Mouse (Mus musculus): ENCODE measurements around the gene Krtap12-1. TPM values are rescaled to one million over a fixed set of nuclear protein-coding genes. Genes with fewer than 3 reads are reported as not detected.
"Not testable (repeated sequence)": the region's sequence is repeated elsewhere in the genome, so short reads cannot be mapped to it uniquely, and the experiment has no call there.

The Krtap12-1 gene
- not detected in 2 replicates for polyA plus RNA-seq (2016; fragmentation: Nextera tagmentation; extraction: Ambion mirVana)

GRCm38 (mm10) chr10:77720299-77720698, at the start of gene Krtap12-1:
Gene Krtap12-1, plus strand, starts transcription at chr10:77720599.
- 83% methylated on average over 1 of the region's 1 CpGs for WGBS
- not testable (repeated sequence) for ATAC-seq (ENCODE audit: insufficient number of reproducible peaks, insufficient read depth, low FRiP score, low TSS enrichment, low read depth)

GRCm38 (mm10) chr10:77670710-77671109, 49.7 kb upstream of the Krtap12-1 start:
- ATAC-seq (ENCODE audit: insufficient number of reproducible peaks, insufficient read depth, low FRiP score, low TSS enrichment, low read depth) = no peak
- no peaks in the 10 kb centered on the region for H3K36me3 ChIP-seq
- no peak overlapping the region for H3K4me3 ChIP-seq (replicated peaks)
- 62% methylated on average over 4 of the region's 4 CpGs for WGBS
- no peaks in the 10 kb centered on the region for H3K9me3 ChIP-seq
- H3K27ac ChIP-seq = no peak overlapping the region
- H3K9ac ChIP-seq (replicated peaks) = no peak overlapping the region
- H3K4me2 ChIP-seq = no peak overlapping the region
- H3K27me3 ChIP-seq = peaks cover 8% of the 10 kb centered on the region
- H3K4me1 ChIP-seq (replicated peaks) = peaks cover 26% of the 10 kb centered on the region

More at GRCm38 (mm10) chr10:77720299-77720698, at the start of gene Krtap12-1:
- H3K4me3 ChIP-seq (replicated peaks); H3K27ac ChIP-seq; H3K4me1 ChIP-seq (replicated peaks); H3K4me2 ChIP-seq; H3K9me3 ChIP-seq; H3K27me3 ChIP-seq; H3K9ac ChIP-seq (replicated peaks); H3K36me3 ChIP-seq: not testable (repeated sequence)

GRCm38 (mm10) chr10:77671519-77671918, 48.9 kb upstream of the Krtap12-1 start:
- 47% methylated on average over 4 of the region's 4 CpGs for WGBS
- ATAC-seq (ENCODE audit: insufficient number of reproducible peaks, insufficient read depth, low FRiP score, low TSS enrichment, low read depth) = no peak

DNA sequence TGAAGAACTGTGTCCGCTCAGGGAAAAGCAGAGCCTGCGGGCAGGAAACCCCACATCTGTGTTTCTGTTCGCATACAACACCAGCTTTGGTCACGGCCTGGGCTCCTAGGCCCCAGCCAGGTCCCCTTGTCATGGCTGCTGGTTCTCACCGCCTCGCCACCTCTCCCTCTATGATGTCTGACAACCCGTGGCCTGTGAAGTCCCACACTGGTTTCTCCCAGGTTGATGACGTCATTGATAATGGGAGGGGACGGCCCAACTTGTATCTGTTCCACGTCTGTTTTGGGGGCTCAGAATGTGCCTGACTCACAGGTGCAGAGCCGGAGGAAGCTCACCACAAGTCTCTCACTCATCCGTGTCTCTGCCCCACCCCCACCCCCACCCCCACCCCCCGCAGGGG, 46.6 kb upstream of the Krtap12-1 start:
- Histone ChIP-seq H3K4me1 (replicated peaks) (peaks cover 36% of the 10 kb centered on the region), H3K4me2 (no peak overlapping the region), H3K4me3 (replicated peaks) (no peak overlapping the region), H3K27me3 (peaks cover 36% of the 10 kb centered on the region), H3K9ac (replicated peaks) (no peak overlapping the region), H3K36me3 (no peaks in the 10 kb centered on the region), H3K9me3 (no peaks in the 10 kb centered on the region), H3K27ac (no peak overlapping the region)
- ATAC-seq (ENCODE audit: insufficient number of reproducible peaks, insufficient read depth, low FRiP score, low TSS enrichment, low read depth) = no peak
- WGBS = 59% methylated on average over 13 of the region's 13 CpGs

More at GRCm38 (mm10) chr10:77671519-77671918, 48.9 kb upstream of the Krtap12-1 start:
- Histone ChIP-seq H3K27ac (no peak overlapping the region), H3K36me3 (no peaks in the 10 kb centered on the region), H3K27me3 (peaks cover 15% of the 10 kb centered on the region), H3K9me3 (no peaks in the 10 kb centered on the region), H3K4me1 (replicated peaks) (peaks cover 19% of the 10 kb centered on the region), H3K4me3 (replicated peaks) (no peak overlapping the region), H3K4me2 (no peak overlapping the region), H3K9ac (replicated peaks) (no peak overlapping the region)

- Histone ChIP-seq H3K4me3 (replicated peaks) (peak overlapping the region; percentile 39), H3K27ac (peak overlapping the region; percentile 53), H3K4me2 (peak overlapping the region; percentile 82), H3K9me3 (no peaks in the 10 kb centered on the region), H3K36me3 (no peaks in the 10 kb centered on the region), H3K9ac (replicated peaks) (peak overlapping the region; percentile 48), H3K27me3 (peaks cover 47% of the 10 kb centered on the region), H3K4me1 (replicated peaks) (peaks cover 50% of the 10 kb centered on the region)
- 0 out of 2 replicates have a peak, but pooled peaks have one; percentile 4 for ATAC-seq (ENCODE audit: insufficient number of reproducible peaks, insufficient read depth, low FRiP score, low TSS enrichment, low read depth)
- under 1% methylated on average over 35 of the region's 35 CpGs for WGBS
Observed at GRCm38 (mm10) chr10:77677562-77677961, 42.8 kb upstream of the Krtap12-1 start.

GRCm38 (mm10) chr10:77682994-77683393, 37.4 kb upstream of the Krtap12-1 start:
- WGBS = 78% methylated on average over 7 of the region's 7 CpGs
- Histone ChIP-seq H3K36me3 (no peaks in the 10 kb centered on the region), H3K9me3 (no peaks in the 10 kb centered on the region), H3K27ac (no peak overlapping the region), H3K27me3 (peaks cover 53% of the 10 kb centered on the region), H3K9ac (replicated peaks) (no peak overlapping the region), H3K4me1 (replicated peaks) (peaks cover 50% of the 10 kb centered on the region), H3K4me2 (no peak overlapping the region), H3K4me3 (replicated peaks) (no peak overlapping the region)
- ATAC-seq (ENCODE audit: insufficient number of reproducible peaks, insufficient read depth, low FRiP score, low TSS enrichment, low read depth) = no peak

- no peaks in the 10 kb centered on the region for H3K9me3 ChIP-seq
- no peak overlapping the region for H3K27ac ChIP-seq
- H3K9ac ChIP-seq (replicated peaks) = no peak overlapping the region
- ATAC-seq (ENCODE audit: insufficient number of reproducible peaks, insufficient read depth, low FRiP score, low TSS enrichment, low read depth) = no peak
- H3K27me3 ChIP-seq = peaks cover 55% of the 10 kb centered on the region
- 13% methylated on average over 8 of the region's 8 CpGs for WGBS
- H3K4me2 ChIP-seq = no peak overlapping the region
- no peaks in the 10 kb centered on the region for H3K36me3 ChIP-seq
- H3K4me1 ChIP-seq (replicated peaks) = peaks cover 42% of the 10 kb centered on the region
- no peak overlapping the region for H3K4me3 ChIP-seq (replicated peaks)
Observed at GRCm38 (mm10) chr10:77684181-77684580, 36.2 kb upstream of the Krtap12-1 start.

- Histone ChIP-seq H3K9ac (replicated peaks) (no peak within 1 kb of the TSS), H3K27me3 (peaks cover 55% of the 10 kb centered on the region), H3K27ac (no peak within 1 kb of the TSS), H3K36me3 (no peaks in the 10 kb centered on the region), H3K4me1 (replicated peaks) (peaks cover 40% of the 10 kb centered on the region), H3K4me3 (replicated peaks) (no peak within 1 kb of the TSS), H3K4me2 (no peak within 1 kb of the TSS), H3K9me3 (no peaks in the 10 kb centered on the region)
- ATAC-seq (ENCODE audit: insufficient number of reproducible peaks, insufficient read depth, low FRiP score, low TSS enrichment, low read depth) = no peak
- WGBS = 4% methylated on average over 22 of the region's 22 CpGs
Observed at GRCm38 (mm10) chr10:77685895-77686664, 34.3 kb upstream of the Krtap12-1 start, which contains the start of gene Tspear. Gene Tspear, plus strand, starts transcription at chr10:77686569.

GRCm38 (mm10) chr10:77687021-77687420, 33.4 kb upstream of the Krtap12-1 start:
- Histone ChIP-seq H3K27ac (no peak overlapping the region), H3K27me3 (peaks cover 58% of the 10 kb centered on the region), H3K9ac (replicated peaks) (no peak overlapping the region), H3K4me3 (replicated peaks) (no peak overlapping the region), H3K9me3 (no peaks in the 10 kb centered on the region), H3K4me2 (no peak overlapping the region), H3K36me3 (no peaks in the 10 kb centered on the region), H3K4me1 (replicated peaks) (peaks cover 38% of the 10 kb centered on the region)
- no peak for ATAC-seq (ENCODE audit: insufficient number of reproducible peaks, insufficient read depth, low FRiP score, low TSS enrichment, low read depth)
- 13% methylated on average over 10 of the region's 10 CpGs for WGBS

DNA sequence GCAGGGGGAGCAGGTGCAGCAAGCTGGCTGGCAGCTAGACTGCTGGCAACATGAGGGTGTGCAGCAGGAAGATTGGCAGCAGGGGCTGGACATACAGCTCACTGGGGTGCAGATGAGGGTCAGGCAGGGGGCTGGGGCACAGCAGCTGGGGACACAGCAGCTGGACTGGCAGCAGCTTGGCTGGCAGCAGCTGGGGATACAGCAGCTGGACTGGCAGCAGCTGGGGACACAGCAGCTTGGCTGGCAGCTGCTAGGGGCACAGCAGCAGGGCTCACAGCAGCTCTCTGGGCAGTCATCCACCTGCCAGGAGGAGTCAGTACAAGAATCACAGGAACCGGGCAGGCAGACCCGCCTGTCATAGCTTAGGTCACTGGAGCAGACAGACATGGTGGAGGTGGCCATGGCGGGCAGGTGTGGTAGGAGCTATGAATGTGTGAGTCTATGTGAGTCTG, 30.0 kb upstream of the Krtap12-1 start, which contains the start of gene Gm19402:
Gene Gm19402, minus strand, starts transcription at position 402 of the 452 bp plus-strand sequence.
- ATAC-seq (ENCODE audit: insufficient number of reproducible peaks, insufficient read depth, low FRiP score, low TSS enrichment, low read depth) = not testable (repeated sequence)
- peaks cover 48% of the 10 kb centered on the region for H3K27me3 ChIP-seq
- WGBS = 64% methylated on average over 3 of the region's 3 CpGs

DNA sequence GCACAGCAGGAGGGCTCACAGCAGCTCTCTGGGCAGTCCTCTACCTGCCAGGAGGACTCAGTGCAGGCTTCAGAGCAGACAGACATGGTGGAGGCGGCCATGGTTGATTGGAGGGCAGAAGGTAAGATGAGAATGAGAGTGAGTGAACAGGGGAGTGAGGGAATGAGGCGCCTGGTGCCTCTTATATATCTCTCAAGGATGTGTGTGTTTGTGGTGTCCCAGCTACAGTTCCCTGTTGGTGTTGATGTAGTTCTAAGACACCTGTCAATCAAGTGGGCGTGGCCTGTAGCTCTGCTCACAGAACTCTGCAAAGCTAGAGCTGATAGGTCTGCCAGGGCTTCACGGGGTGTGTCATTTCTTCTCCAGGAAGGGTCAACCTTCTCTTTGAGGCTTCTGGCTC, 23.3 kb upstream of the Krtap12-1 start, which contains the start of gene Gm9508:
Gene Gm9508, minus strand, starts transcription at position 101 of the 400 bp plus-strand sequence.
- no peaks in the 10 kb centered on the region for H3K36me3 ChIP-seq
- H3K4me1 ChIP-seq (replicated peaks) = peaks cover 21% of the 10 kb centered on the region
- H3K4me3 ChIP-seq (replicated peaks) = no peak within 1 kb of the TSS
- no peak within 1 kb of the TSS for H3K27ac ChIP-seq
- no peak within 1 kb of the TSS for H3K9ac ChIP-seq (replicated peaks)
- no peaks in the 10 kb centered on the region for H3K9me3 ChIP-seq
- no peak for ATAC-seq (ENCODE audit: insufficient number of reproducible peaks, insufficient read depth, low FRiP score, low TSS enrichment, low read depth)
- H3K4me2 ChIP-seq = no peak within 1 kb of the TSS
- WGBS = 44% methylated on average over 4 of the region's 4 CpGs
- H3K27me3 ChIP-seq = no peaks in the 10 kb centered on the region

More for the DNA sequence above, 30.0 kb upstream of the Krtap12-1 start, which contains the start of gene Gm19402:
- peaks cover 39% of the 10 kb centered on the region for H3K4me1 ChIP-seq (replicated peaks)
- not testable (repeated sequence) for H3K36me3 ChIP-seq; H3K9ac ChIP-seq (replicated peaks); H3K4me3 ChIP-seq (replicated peaks); H3K9me3 ChIP-seq; H3K27ac ChIP-seq; H3K4me2 ChIP-seq

All from limb, embryonic 12.5 days (tissue).